ENCODE assay signal across 23 mouse cellular contexts in genomic region chr16:9997931-9998330, GRCm38 (mm10). TPM values are rescaled to one million over a fixed set of nuclear protein-coding genes. Genes with fewer than 3 reads are reported as not detected.
DNase-seq lines count a peak whose midpoint lies in the region; ATAC-seq and TF ChIP-seq lines count a peak whose summit lies in the region.
"Had no signal": no experiment of that assay in that cellular context is flagged by ENCODE, and none has a peak within 500 bp of the region (broad histone marks: within the 10 kb centered on the region; RNA-seq: fewer than 3 reads in every experiment).

No protein-coding gene starts in this region.

- in situ Hi-C loops in CH12.LX (cut with MboI; ENCODE audit: low pct_ligation_motif_present, low pct_unique_long_range_greater_than_20kb, low sequenced_read_pairs): no loop called here

- no peaks in the 10 kb centered on the region for H3K4me1 ChIP-seq in heart, adult 2 months (ENCODE audit: control insufficient read depth, insufficient read depth, low read length)
- H3K4me1 ChIP-seq in liver, postnatal 0 days (ENCODE audit: insufficient read depth): no peaks in the 10 kb centered on the region
- H3K4me1 ChIP-seq in liver, embryonic 11.5 days (replicated peaks; ENCODE audit: control insufficient read depth, insufficient read depth, low read length): no peaks in the 10 kb centered on the region
- H3K4me1 ChIP-seq in CH12.LX (ENCODE audit: control insufficient read depth in 1 of 2, insufficient read depth in 2 of 2): no peaks in the 10 kb centered on the region

- no peak overlapping the region for H3K4me2 ChIP-seq in liver, postnatal 0 days (ENCODE audit: low read depth, low read length)
- H3K4me2 ChIP-seq in liver, embryonic 11.5 days: no peak overlapping the region
- no peak overlapping the region for H3K4me2 ChIP-seq in CH12.LX (ENCODE audit: insufficient read depth, low read depth, poor library complexity, severe bottlenecking)
- H3K4me2 ChIP-seq: embryonic facial prominence, embryonic 12.5 days; limb, embryonic 13.5 days; stomach, embryonic 15.5 days had no signal

- DNase-seq in heart, adult 2 months: no peak
- no peak for DNase-seq in heart, postnatal 4 days
- DNase-seq in liver, postnatal 0 days: no peak
- no peak for DNase-seq in liver, embryonic 11.5 days (ENCODE audit: low spot score)
- no peak for DNase-seq in CH12.LX (ENCODE audit: extremely low read depth)
- no peak for DNase-seq in brain, embryonic 14.5 days (ENCODE audit: low read depth)
- DNase-seq: cerebellum, adult 9-11 months; gastrocnemius, postnatal 36 days; kidney, adult 9 months; kidney, postnatal 4 days; lung, postnatal 4 days; retina, postnatal 1 day; thymus, postnatal 25 days had no signal

- TF ChIP-seq RAD21 in CH12.LX (IDR thresholded peaks at IDR 0.05; ENCODE audit: low read depth, low read length): peak; percentile 23

- peak; percentile 27 for TF ChIP-seq CTCF in heart, adult 2 months (IDR thresholded peaks at IDR 0.05)
- TF ChIP-seq CTCF in liver, postnatal 0 days (IDR thresholded peaks at IDR 0.05; ENCODE audit: low read depth): peak; percentile 23
- peak; percentile 30 to 42; a peak in 3 of 4 replicates for TF ChIP-seq CTCF in CH12.LX (conservative IDR thresholded peaks at IDR 0.05 in 1 of 2, IDR thresholded peaks at IDR 0.05 in 1 of 2; ENCODE audit: low read depth in 2 of 2, low read length in 2 of 2)
- TF ChIP-seq CTCF in brain, embryonic 14.5 days (IDR thresholded peaks at IDR 0.05; ENCODE audit: borderline replicate concordance, extremely low read depth, insufficient read depth, insufficient read length): peak; percentile 18; the same call in 1 of the 2 replicates

- H3K27me3 ChIP-seq in heart, adult 2 months (ENCODE audit: control insufficient read depth, insufficient read depth, low read length): peaks cover 5% of the 10 kb centered on the region
- peaks cover 37% of the 10 kb centered on the region for H3K27me3 ChIP-seq in liver, postnatal 0 days (ENCODE audit: insufficient read depth, low read length)
- H3K27me3 ChIP-seq in liver, embryonic 11.5 days (replicated peaks; ENCODE audit: control insufficient read depth, insufficient read depth, low read length): peaks cover 34% of the 10 kb centered on the region
- H3K27me3 ChIP-seq in CH12.LX (replicated peaks): peaks cover 25% of the 10 kb centered on the region

- no peak overlapping the region for H3K27ac ChIP-seq in heart, adult 2 months
- no peak overlapping the region for H3K27ac ChIP-seq in liver, postnatal 0 days (ENCODE audit: low read depth)
- no peak overlapping the region for H3K27ac ChIP-seq in liver, embryonic 11.5 days (ENCODE audit: low read depth, low read length)
- H3K27ac ChIP-seq in CH12.LX (ENCODE audit: insufficient read depth, low read depth): no peak overlapping the region
- H3K27ac ChIP-seq: embryonic facial prominence, embryonic 12.5 days; hindbrain, embryonic 10.5 days; limb, embryonic 13.5 days; midbrain, embryonic 10.5 days; stomach, embryonic 15.5 days had no signal

- no peaks in the 10 kb centered on the region for H3K79me2 ChIP-seq in heart, adult 2 months (replicated peaks; ENCODE audit: control insufficient read depth, insufficient read depth, low read length)
- no peaks in the 10 kb centered on the region for H3K79me2 ChIP-seq in CH12.LX (replicated peaks; ENCODE audit: control insufficient read depth, extremely low read depth, insufficient read depth, poor library complexity, severe bottlenecking)

- intact Hi-C loops in heart, adult 2 months (cut with DNase I): no loop called here

- no peak overlapping the region for H3K4me3 ChIP-seq in heart, adult 2 months
- H3K4me3 ChIP-seq in liver, postnatal 0 days (ENCODE audit: low read depth, low read length): no peak overlapping the region
- no peak overlapping the region for H3K4me3 ChIP-seq in liver, embryonic 11.5 days (ENCODE audit: low read depth, low read length)
- H3K4me3 ChIP-seq in CH12.LX (replicated peaks in 1 of 3; ENCODE audit: low read depth in 2 of 3, low read length in 2 of 3, poor library complexity in 1 of 3): no peak overlapping the region
- H3K4me3 ChIP-seq: embryonic facial prominence, embryonic 12.5 days; erythroblast, embryonic 14.5 days; hindbrain, embryonic 10.5 days; limb, embryonic 13.5 days; midbrain, embryonic 10.5 days; stomach, embryonic 15.5 days had no signal

- ATAC-seq in liver, postnatal 0 days: no peak
- ATAC-seq in liver, embryonic 11.5 days (replicated peaks; ENCODE audit: low FRiP score): no peak
- no peak for ATAC-seq in megakaryocyte progenitor cell, adult 5-6 weeks (replicated peaks; ENCODE audit: poor library complexity)
- ATAC-seq: forebrain, embryonic 14.5 days had no signal

- no peaks in the 10 kb centered on the region for H3K9me3 ChIP-seq in liver, postnatal 0 days (ENCODE audit: low read length)
- H3K9me3 ChIP-seq in liver, embryonic 11.5 days (ENCODE audit: control insufficient read depth, low read length): no peaks in the 10 kb centered on the region
- no peaks in the 10 kb centered on the region for H3K9me3 ChIP-seq in CH12.LX (replicated peaks; ENCODE audit: low read length)
- H3K9me3 ChIP-seq: embryonic facial prominence, embryonic 12.5 days; hindbrain, embryonic 10.5 days; limb, embryonic 13.5 days; midbrain, embryonic 10.5 days; stomach, embryonic 15.5 days had no signal

- no peaks in the 10 kb centered on the region for H3K36me3 ChIP-seq in heart, adult 2 months (ENCODE audit: control insufficient read depth, insufficient read depth, low read length)
- no peaks in the 10 kb centered on the region for H3K36me3 ChIP-seq in liver, postnatal 0 days (replicated peaks; ENCODE audit: insufficient read depth, low read length)
- H3K36me3 ChIP-seq in liver, embryonic 11.5 days (ENCODE audit: control insufficient read depth, insufficient read depth, low read length): no peaks in the 10 kb centered on the region
- no peaks in the 10 kb centered on the region for H3K36me3 ChIP-seq in CH12.LX (replicated peaks in 1 of 2; ENCODE audit: control insufficient read depth in 1 of 2, insufficient read depth in 1 of 2, low read length in 1 of 2)
- H3K36me3 ChIP-seq: embryonic facial prominence, embryonic 12.5 days; hindbrain, embryonic 10.5 days; limb, embryonic 13.5 days; midbrain, embryonic 10.5 days; stomach, embryonic 15.5 days had no signal

- no peak for TF ChIP-seq POLR2A in heart, adult 2 months (IDR thresholded peaks at IDR 0.05; ENCODE audit: insufficient read depth, low read depth, low read length)
- no peak for TF ChIP-seq POLR2A in CH12.LX (IDR thresholded peaks at IDR 0.05; ENCODE audit: low read depth, low read length)
- TF ChIP-seq POLR2A in brain, embryonic 14.5 days (IDR thresholded peaks at IDR 0.05; ENCODE audit: borderline replicate concordance, extremely low read depth, insufficient read depth, insufficient read length, poor library complexity, severe bottlenecking): no peak

- no peak for TF ChIP-seq EP300 in heart, adult 2 months (IDR thresholded peaks at IDR 0.05; ENCODE audit: insufficient read depth, low read depth, low read length)
- no peak for TF ChIP-seq EP300 in liver, postnatal 0 days (IDR thresholded peaks at IDR 0.05; ENCODE audit: low read depth)
- TF ChIP-seq EP300 in CH12.LX (IDR thresholded peaks at IDR 0.05; ENCODE audit: low read length): no peak

- dilution Hi-C loops in CH12.LX (cut with MboI; ENCODE audit: extremely low pct_ligation_motif_present, extremely low pct_unique_long_range_greater_than_20kb, low sequenced_read_pairs): no loop called here

- no peak overlapping the region for H3K9ac ChIP-seq in heart, adult 2 months (ENCODE audit: low read depth, low read length)
- no peak overlapping the region for H3K9ac ChIP-seq in liver, postnatal 0 days (replicated peaks)
- no peak overlapping the region for H3K9ac ChIP-seq in liver, embryonic 11.5 days (ENCODE audit: low read depth, low read length)
- no peak overlapping the region for H3K9ac ChIP-seq in CH12.LX (ENCODE audit: insufficient read depth, low read depth)
- H3K9ac ChIP-seq: embryonic facial prominence, embryonic 12.5 days; limb, embryonic 13.5 days; stomach, embryonic 15.5 days had no signal

TF ChIP-seq in CH12.LX, 34 proteins besides CTCF, POLR2A, EP300 and RAD21:
- TF ChIP-seq SMC3 (IDR thresholded peaks at IDR 0.05; ENCODE audit: low read depth, low read length) (0 out of 2 replicates have a peak, but pooled peaks have one; percentile 11), USF2 (conservative IDR thresholded peaks at IDR 0.05; ENCODE audit: low read depth, low read length) (no peak)

RNA-seq across cellular contexts. Expression of gene Grin2a, which starts 2.6 kb away (rescaled TPM):
- under 1 TPM; 0.07 to 0.10 TPM for total RNA-seq in heart, adult 2 months (2021)
- 0.02 and 0.03 TPM in 2 replicates for polyA plus RNA-seq in heart, adult 2 months (2012; rRNA removed)
- total RNA-seq in heart, postnatal 4 days (2021): under 1 TPM; 0.54 to 0.62 TPM
- not detected in 2 replicates for polyA plus RNA-seq in liver, postnatal 0 days (2015; fragmentation: Nextera tagmentation; extraction: Ambion mirVana)
- polyA plus RNA-seq in liver, embryonic 11.5 days (2014; fragmentation: Nextera tagmentation; extraction: Ambion mirVana): 0.36 and 0.70 TPM in 2 replicates
- total RNA-seq in CH12.LX (2012; rRNA removed): not detected in 2 replicates
- not detected in 2 replicates for total RNA-seq in CH12.LX (2014; rRNA removed)
- not detected in 2 replicates for polyA plus RNA-seq in CH12.LX (2012; ENCODE audit: insufficient read length, low read depth)
- polyA plus RNA-seq in brain, embryonic 14.5 days (2012; rRNA removed): 0.83 and 2.1 TPM in 2 replicates
- total RNA-seq in megakaryocyte progenitor cell, adult 5-6 weeks (2015): not detected in 2 replicates
- not detected in 2 replicates for total RNA-seq in megakaryocyte progenitor cell, adult 5-6 weeks (2017)
- total RNA-seq: gastrocnemius, postnatal 36 days; monocyte, adult 5-6 weeks had no signal
- polyA plus RNA-seq: liver, embryonic 16.5 days had no signal
